In genomic region chr2:106041961-106042360, GRCm38 (mm10) we compare ENCODE assay signal across 23 mouse cellular contexts. TPM values are rescaled to one million over a fixed set of nuclear protein-coding genes. Genes with fewer than 3 reads are reported as not detected.
DNase-seq lines count a peak whose midpoint lies in the region; ATAC-seq and TF ChIP-seq lines count a peak whose summit lies in the region.
"Had no signal": no experiment of that assay in that cellular context is flagged by ENCODE, and none has a peak within 500 bp of the region (broad histone marks: within the 10 kb centered on the region; RNA-seq: fewer than 3 reads in every experiment).

No protein-coding gene starts in this region.

- 56% methylated on average over 5 of the region's 5 CpGs for WGBS in forebrain, embryonic 14.5 days
- WGBS in forebrain, embryonic 15.5 days, result 56% methylated on average over 5 of the region's 5 CpGs
- 68% methylated on average over 5 of the region's 5 CpGs for WGBS in hindbrain, embryonic 15.5 days
- 81% methylated on average over 5 of the region's 5 CpGs for WGBS in hindbrain, embryonic 10.5 days
- WGBS in midbrain, postnatal 0 days, result 77% methylated on average over 5 of the region's 5 CpGs
- 86% methylated on average over 5 of the region's 5 CpGs for WGBS in midbrain, embryonic 11.5 days

- H3K9ac ChIP-seq in forebrain, embryonic 14.5 days (ENCODE audit: low read length), result no peak overlapping the region
- no peak overlapping the region for H3K9ac ChIP-seq in forebrain, embryonic 15.5 days (replicated peaks)
- no peak overlapping the region for H3K9ac ChIP-seq in hindbrain, embryonic 15.5 days
- H3K9ac ChIP-seq in midbrain, postnatal 0 days (replicated peaks; ENCODE audit: low read length, poor library complexity, severe bottlenecking), result no peak overlapping the region
- no peak overlapping the region for H3K9ac ChIP-seq in midbrain, embryonic 11.5 days (ENCODE audit: low read length)
- H3K9ac ChIP-seq: embryonic facial prominence, embryonic 15.5 days had no signal

- no peak for TF ChIP-seq CTCF in midbrain, postnatal 0 days (IDR thresholded peaks at IDR 0.05)

- ATAC-seq in forebrain, embryonic 14.5 days, result no peak
- no peak for ATAC-seq in forebrain, embryonic 15.5 days (replicated peaks)
- peak; percentile 38; the same call in 1 of the 2 replicates for ATAC-seq in hindbrain, embryonic 15.5 days (ENCODE audit: low FRiP score, low read depth)
- no peak for ATAC-seq in midbrain, postnatal 0 days (ENCODE audit: low FRiP score)
- no peak for ATAC-seq in midbrain, embryonic 11.5 days (ENCODE audit: low FRiP score)
- ATAC-seq: forebrain, embryonic 16.5 days; intestine, postnatal 0 days; Patski had no signal

- no peak overlapping the region for H3K4me3 ChIP-seq in forebrain, embryonic 14.5 days (ENCODE audit: low read depth, low read length)
- H3K4me3 ChIP-seq in forebrain, embryonic 15.5 days, result no peak overlapping the region
- H3K4me3 ChIP-seq in hindbrain, embryonic 15.5 days, result no peak overlapping the region
- H3K4me3 ChIP-seq in hindbrain, embryonic 10.5 days, result no peak overlapping the region
- H3K4me3 ChIP-seq in midbrain, postnatal 0 days (ENCODE audit: low read depth, low read length), result no peak overlapping the region
- H3K4me3 ChIP-seq in midbrain, embryonic 11.5 days (ENCODE audit: low read depth, low read length), result no peak overlapping the region
- H3K4me3 ChIP-seq: embryonic facial prominence, embryonic 15.5 days had no signal

- no peak overlapping the region for H3K27ac ChIP-seq in forebrain, embryonic 14.5 days (ENCODE audit: low read depth, low read length)
- no peak overlapping the region for H3K27ac ChIP-seq in forebrain, embryonic 15.5 days (replicated peaks)
- no peak overlapping the region for H3K27ac ChIP-seq in hindbrain, embryonic 15.5 days (replicated peaks)
- H3K27ac ChIP-seq in hindbrain, embryonic 10.5 days, result no peak overlapping the region
- H3K27ac ChIP-seq in midbrain, postnatal 0 days (ENCODE audit: low read depth, low read length), result no peak overlapping the region
- no peak overlapping the region for H3K27ac ChIP-seq in midbrain, embryonic 11.5 days (ENCODE audit: low read depth, low read length)
- H3K27ac ChIP-seq: embryonic facial prominence, embryonic 15.5 days had no signal

- H3K27me3 ChIP-seq in forebrain, embryonic 14.5 days (replicated peaks; ENCODE audit: control insufficient read depth, insufficient read depth, low read length), result no peaks in the 10 kb centered on the region
- no peaks in the 10 kb centered on the region for H3K27me3 ChIP-seq in forebrain, embryonic 15.5 days
- H3K27me3 ChIP-seq in hindbrain, embryonic 15.5 days, result no peaks in the 10 kb centered on the region
- H3K27me3 ChIP-seq in hindbrain, embryonic 10.5 days (ENCODE audit: insufficient read depth, poor library complexity, severe bottlenecking), result no peaks in the 10 kb centered on the region
- no peaks in the 10 kb centered on the region for H3K27me3 ChIP-seq in midbrain, postnatal 0 days (ENCODE audit: insufficient read depth, low read length)
- H3K27me3 ChIP-seq in midbrain, embryonic 11.5 days (ENCODE audit: control insufficient read depth, insufficient read depth, low read length), result no peaks in the 10 kb centered on the region
- H3K27me3 ChIP-seq: CH12.LX; embryonic facial prominence, embryonic 15.5 days; Patski had no signal

- peak; percentile 54 for DNase-seq in forebrain, embryonic 14.5 days (ENCODE audit: low spot score)
- DNase-seq in hindbrain, embryonic 10.5 days (ENCODE audit: low spot score), result no peak
- DNase-seq in midbrain, postnatal 0 days (ENCODE audit: low spot score), result peak; percentile 27
- DNase-seq in midbrain, embryonic 11.5 days (ENCODE audit: low spot score, missing footprints), result no peak
- DNase-seq: adrenal gland, postnatal 10 days; adrenal gland, postnatal 36 days; B cell, adult 2 months; cerebellum, adult 11-12 months; cerebellum, adult 8-10 months; cerebellum, postnatal 36 days; gastrocnemius, postnatal 10 days; gastrocnemius, postnatal 36 days; heart, postnatal 36 days; kidney, adult 2 months had no signal

- H3K4me2 ChIP-seq in forebrain, embryonic 14.5 days (ENCODE audit: low read length), result no peak overlapping the region
- H3K4me2 ChIP-seq in forebrain, embryonic 15.5 days (replicated peaks), result no peak overlapping the region
- H3K4me2 ChIP-seq in hindbrain, embryonic 15.5 days, result no peak overlapping the region
- H3K4me2 ChIP-seq in midbrain, postnatal 0 days (ENCODE audit: low read depth, low read length, poor library complexity, severe bottlenecking), result no peak overlapping the region
- no peak overlapping the region for H3K4me2 ChIP-seq in midbrain, embryonic 11.5 days
- H3K4me2 ChIP-seq: embryonic facial prominence, embryonic 15.5 days; heart, embryonic 11.5 days had no signal

- H3K36me3 ChIP-seq in forebrain, embryonic 14.5 days (ENCODE audit: control insufficient read depth, insufficient read depth, low read length), result no peaks in the 10 kb centered on the region
- no peaks in the 10 kb centered on the region for H3K36me3 ChIP-seq in forebrain, embryonic 15.5 days
- H3K36me3 ChIP-seq in hindbrain, embryonic 15.5 days, result no peaks in the 10 kb centered on the region
- no peaks in the 10 kb centered on the region for H3K36me3 ChIP-seq in hindbrain, embryonic 10.5 days
- H3K36me3 ChIP-seq in midbrain, postnatal 0 days (ENCODE audit: insufficient read depth, low read length), result no peaks in the 10 kb centered on the region
- H3K36me3 ChIP-seq in midbrain, embryonic 11.5 days (ENCODE audit: control insufficient read depth, insufficient read depth, low read length), result no peaks in the 10 kb centered on the region
- H3K36me3 ChIP-seq: embryonic facial prominence, embryonic 15.5 days; G1E had no signal

- no peaks in the 10 kb centered on the region; the same call in 1 of the 2 replicates for H3K4me1 ChIP-seq in forebrain, embryonic 14.5 days (ENCODE audit: control insufficient read depth, insufficient read depth, low read length)
- no peaks in the 10 kb centered on the region for H3K4me1 ChIP-seq in forebrain, embryonic 15.5 days
- no peaks in the 10 kb centered on the region for H3K4me1 ChIP-seq in hindbrain, embryonic 15.5 days (replicated peaks)
- H3K4me1 ChIP-seq in hindbrain, embryonic 10.5 days (replicated peaks), result peaks cover 14% of the 10 kb centered on the region
- H3K4me1 ChIP-seq in midbrain, postnatal 0 days (ENCODE audit: insufficient read depth, low read length), result no peaks in the 10 kb centered on the region
- peaks cover 2% of the 10 kb centered on the region; the same call in 1 of the 2 replicates for H3K4me1 ChIP-seq in midbrain, embryonic 11.5 days (ENCODE audit: control insufficient read depth, insufficient read depth, low read length)
- H3K4me1 ChIP-seq: embryonic facial prominence, embryonic 15.5 days had no signal

- no peaks in the 10 kb centered on the region for H3K9me3 ChIP-seq in forebrain, embryonic 14.5 days (replicated peaks; ENCODE audit: control insufficient read depth, low read length)
- no peaks in the 10 kb centered on the region for H3K9me3 ChIP-seq in forebrain, embryonic 15.5 days
- no peaks in the 10 kb centered on the region for H3K9me3 ChIP-seq in hindbrain, embryonic 15.5 days
- H3K9me3 ChIP-seq in hindbrain, embryonic 10.5 days, result no peaks in the 10 kb centered on the region
- H3K9me3 ChIP-seq in midbrain, postnatal 0 days (ENCODE audit: low read length), result no peaks in the 10 kb centered on the region
- H3K9me3 ChIP-seq in midbrain, embryonic 11.5 days (ENCODE audit: control insufficient read depth, low read length), result no peaks in the 10 kb centered on the region
- H3K9me3 ChIP-seq: embryonic facial prominence, embryonic 15.5 days; G1E had no signal

RNA-seq across cellular contexts. Expression of gene Dnajc24, which starts 38.6 kb away (rescaled TPM):
- polyA plus RNA-seq in forebrain, embryonic 14.5 days (2014; fragmentation: Nextera tagmentation; extraction: Ambion mirVana), result 35.2 and 37.0 TPM in 2 replicates
- polyA plus RNA-seq in forebrain, embryonic 15.5 days (2015; fragmentation: Nextera tagmentation; extraction: Ambion mirVana), result 37.8 and 40.3 TPM in 2 replicates
- 34.4 and 34.5 TPM in 2 replicates for polyA plus RNA-seq in hindbrain, embryonic 15.5 days (2015; fragmentation: Nextera tagmentation; extraction: Ambion mirVana)
- polyA plus RNA-seq in hindbrain, embryonic 10.5 days (2016; fragmentation: Nextera tagmentation; extraction: Ambion mirVana), result 51.5 and 53.4 TPM in 2 replicates
- total RNA-seq in midbrain, postnatal 0 days (2014; rRNA removed), result 8.7 and 28.3 TPM in 2 replicates
- polyA plus RNA-seq in midbrain, postnatal 0 days (2015; fragmentation: Nextera tagmentation; extraction: Ambion mirVana), result 19.7 and 23.0 TPM in 2 replicates
- 47.7 and 55.4 TPM in 2 replicates for polyA plus RNA-seq in midbrain, embryonic 11.5 days (2014; fragmentation: Nextera tagmentation; extraction: Ambion mirVana)

Comparison
In these comparisons a context has a peak if more than half of its experiments do, and no peak if none do; other contexts are left out.
1. DNase-seq: peak in forebrain, embryonic 14.5 days (single experiment) and midbrain, postnatal 0 days (single experiment); none in hindbrain, embryonic 10.5 days (single experiment) and midbrain, embryonic 11.5 days (single experiment).